Mouse (Mus musculus) heart, embryonic 14.5 days (tissue): ENCODE measurements around the gene S1pr2. TPM values are rescaled to one million over a fixed set of nuclear protein-coding genes. Genes with fewer than 3 reads are reported as not detected.

Experiments used
- ATAC-seq: fragments of 200-750 bp; cut with Nextera tagmentation; 2 replicates; pipeline ENCODE4 v1.8.0; 2017; ENCODE audit warnings: low read depth, moderate TSS enrichment; ENCODE audit not compliant: insufficient number of reproducible peaks, insufficient read depth, low FRiP score
- H3K27ac ChIP-seq, 2 experiments: fragments of 200-500 bp in 1 of 2; fragments of 300-500 bp in 1 of 2; sonication (generic) in 1 of 2; replicated peaks in 1 of 2; 2 replicates each; pipeline ENCODE4 v1.5.1; 2012 to 2014; ENCODE audit warnings: low read depth in 2 of 2, low read length in 2 of 2, control low read depth in 1 of 2, mild to moderate bottlenecking in 1 of 2, mixed read lengths in 1 of 2; ENCODE audit not compliant: control insufficient read depth in 1 of 2, insufficient read depth in 1 of 2
- H3K27me3 ChIP-seq: fragments of 300-500 bp; sonication (generic); 2 replicates; pipeline ENCODE4 v1.6.1; 2014; ENCODE audit warnings: mild to moderate bottlenecking, low read length, control low read depth; ENCODE audit not compliant: control insufficient read depth, insufficient read depth
- H3K36me3 ChIP-seq: fragments of 300-500 bp; sonication (generic); 2 replicates; pipeline ENCODE4 v1.6.1; 2014; ENCODE audit warnings: mild to moderate bottlenecking, control low read depth, low read length, mixed read lengths; ENCODE audit not compliant: control insufficient read depth, insufficient read depth
- H3K4me1 ChIP-seq, 2 experiments: fragments of 200-500 bp in 1 of 2; fragments of 300-500 bp in 1 of 2; sonication (generic) in 1 of 2; 2 replicates each; pipeline ENCODE4 v1.6.1; 2012 to 2014; ENCODE audit warnings: low read length in 2 of 2, control low read depth in 1 of 2, mixed read lengths in 1 of 2; ENCODE audit not compliant: control insufficient read depth in 2 of 2, insufficient read depth in 2 of 2
- H3K4me2 ChIP-seq: fragments of 300-500 bp; sonication (generic); 2 replicates; pipeline ENCODE4 v1.6.1; 2014; ENCODE audit warnings: mild to moderate bottlenecking, low read length
- H3K4me3 ChIP-seq, 2 experiments: fragments of 200-500 bp in 1 of 2; fragments of 300-500 bp in 1 of 2; sonication (generic) in 1 of 2; 2 replicates each; pipeline ENCODE4 v1.5.1; 2012 to 2014; ENCODE audit warnings: low read length in 2 of 2, mild to moderate bottlenecking in 2 of 2, control low read depth in 1 of 2, low read depth in 1 of 2, moderate library complexity in 1 of 2; ENCODE audit not compliant: control insufficient read depth in 1 of 2, insufficient read depth in 1 of 2
- H3K9ac ChIP-seq: fragments of 300-500 bp; sonication (generic); 2 replicates; pipeline ENCODE4 v1.6.1; 2014; ENCODE audit warnings: mild to moderate bottlenecking, low read length
- H3K9me3 ChIP-seq: fragments of 300-500 bp; sonication (generic); 2 replicates; pipeline ENCODE4 v1.6.1; 2016; ENCODE audit warnings: low read length, control low read depth; ENCODE audit not compliant: control insufficient read depth
- WGBS: fragments of 180-500 bp; shearing (Covaris S2); extraction: QIAGEN DNeasy Blood & Tissue Kit; methylation state at CpG from one replicate; pipeline ENCODE4 v1.1.7; 2014; 5-methylcytosine and 5-hydroxymethylcytosine counted together
- polyA plus RNA-seq: library from polyadenylated mRNA; unstranded; fragments of >200 nt; fragmentation: Nextera tagmentation; extraction: Ambion mirVana; gene quantifications from 2 replicates; pipeline ENCODE4 v1.2.1, GENCODE M21; 2014

The S1pr2 gene
- polyA plus RNA-seq, 1 experiment from 2014 or later: 21.5 TPM

DNA sequence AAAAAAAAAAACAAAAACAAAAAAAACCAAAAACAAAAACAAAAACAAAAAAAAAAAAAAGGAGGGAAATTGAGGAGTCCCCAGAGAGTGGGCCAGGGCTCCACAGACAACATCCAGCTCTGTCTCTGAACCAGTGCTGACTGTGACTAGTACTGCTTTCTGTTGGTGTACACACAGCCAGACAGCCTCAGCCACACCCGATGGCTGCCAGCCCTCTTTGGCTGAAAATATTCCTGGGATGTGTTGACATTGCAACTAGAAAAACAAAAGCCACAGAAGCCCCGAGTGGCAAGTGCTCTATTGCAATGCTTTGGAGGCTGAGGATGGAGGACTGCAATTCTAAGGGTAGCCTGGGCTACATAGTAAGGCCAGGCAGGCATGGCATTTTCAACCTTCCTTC is 33.8 kb upstream of the S1pr2 start:
- 61% methylated on average over 2 of the region's 2 CpGs for WGBS

GRCm38 (mm10) chr9:21008007-21008406 is 31.4 kb upstream of the S1pr2 start:
- H3K9me3 ChIP-seq: no peaks in the 10 kb centered on the region
- H3K9ac ChIP-seq: no peak overlapping the region
- peaks cover 3 to 6% of the 10 kb centered on the region in 2 experiments; a peak in 2 of 4 replicates for H3K4me1 ChIP-seq
- H3K36me3 ChIP-seq: peaks cover 49% of the 10 kb centered on the region
- no peak overlapping the region for H3K27ac ChIP-seq
- H3K4me2 ChIP-seq: no peak overlapping the region
- no peak for ATAC-seq
- H3K27me3 ChIP-seq: no peaks in the 10 kb centered on the region
- no peak overlapping the region for H3K4me3 ChIP-seq
- WGBS: 76% methylated on average over 7 of the region's 7 CpGs

More for the DNA sequence above, 33.8 kb upstream of the S1pr2 start:
- no peak overlapping the region for H3K4me3 ChIP-seq
- H3K4me2 ChIP-seq: no peak overlapping the region
- H3K9ac ChIP-seq: no peak overlapping the region
- H3K9me3 ChIP-seq: no peaks in the 10 kb centered on the region
- peaks cover 5 to 8% of the 10 kb centered on the region in 2 experiments; a peak in 3 of 4 replicates for H3K4me1 ChIP-seq
- no peak for ATAC-seq
- H3K27ac ChIP-seq: no peak overlapping the region
- peaks cover 37% of the 10 kb centered on the region for H3K36me3 ChIP-seq
- H3K27me3 ChIP-seq: peaks cover 14% of the 10 kb centered on the region; the same call in 1 of the 2 replicates

DNA sequence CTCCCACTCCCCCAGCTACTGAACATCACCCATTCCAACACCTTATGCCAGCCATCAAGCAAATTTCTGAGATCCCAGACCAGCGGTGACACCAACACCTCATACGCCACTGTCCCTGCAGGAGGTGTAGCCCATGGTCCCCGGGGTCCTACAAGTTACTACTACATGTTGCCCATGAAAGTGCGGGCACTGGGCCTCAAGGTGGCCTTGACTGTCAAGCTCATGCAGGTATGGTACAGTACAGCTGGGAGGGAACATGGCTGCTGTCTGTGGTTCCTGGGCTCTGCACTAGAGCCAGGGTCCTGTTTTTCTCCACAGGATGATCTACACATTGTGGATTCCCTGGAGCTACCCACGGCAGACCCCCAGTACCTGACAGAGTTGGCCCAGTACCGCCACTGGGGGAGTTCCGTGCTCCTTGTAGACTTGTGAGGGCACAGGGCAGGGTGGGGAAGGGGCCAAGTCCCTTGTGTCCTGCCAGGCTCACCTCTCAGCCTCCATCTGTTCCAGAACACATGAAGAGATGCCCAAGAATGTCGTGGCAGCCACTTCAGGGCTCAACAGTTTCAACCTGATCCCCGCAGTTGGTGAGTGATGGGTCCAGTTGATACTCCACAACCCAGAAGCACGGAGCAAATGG is 30.9 kb upstream of the S1pr2 start:
- Histone ChIP-seq H3K4me3 (no peak overlapping the region), H3K27ac (no peak overlapping the region), H3K9ac (no peak overlapping the region), H3K4me1 (peaks cover 3 to 6% of the 10 kb centered on the region in 2 experiments; a peak in 2 of 4 replicates), H3K4me2 (no peak overlapping the region), H3K9me3 (no peaks in the 10 kb centered on the region), H3K27me3 (no peaks in the 10 kb centered on the region), H3K36me3 (peaks cover 49% of the 10 kb centered on the region)
- WGBS: 92% methylated on average over 10 of the region's 10 CpGs
- ATAC-seq: no peak

- Histone ChIP-seq H3K9ac (peak within 1 kb of the TSS; percentile 90), H3K9me3 (no peaks in the 10 kb centered on the region), H3K4me3 (peak within 1 kb of the TSS; percentile 86 to 88), H3K27me3 (no peaks in the 10 kb centered on the region), H3K27ac (peak within 1 kb of the TSS; percentile 78 to 85), H3K36me3 (peaks cover 37% of the 10 kb centered on the region), H3K4me1 (peaks cover 3 to 6% of the 10 kb centered on the region in 2 experiments; a peak in 2 of 4 replicates), H3K4me2 (peak within 1 kb of the TSS; percentile 90)
- under 1% methylated on average over 72 of the region's 72 CpGs for WGBS
- peak; percentile 74 for ATAC-seq
These were observed 26.3 kb upstream of the S1pr2 start, which contains the start of gene Mrpl4 for GRCm38 (mm10) chr9:21002627-21003551. TSS of gene Mrpl4 (plus strand) at chr9:21002738.

DNA sequence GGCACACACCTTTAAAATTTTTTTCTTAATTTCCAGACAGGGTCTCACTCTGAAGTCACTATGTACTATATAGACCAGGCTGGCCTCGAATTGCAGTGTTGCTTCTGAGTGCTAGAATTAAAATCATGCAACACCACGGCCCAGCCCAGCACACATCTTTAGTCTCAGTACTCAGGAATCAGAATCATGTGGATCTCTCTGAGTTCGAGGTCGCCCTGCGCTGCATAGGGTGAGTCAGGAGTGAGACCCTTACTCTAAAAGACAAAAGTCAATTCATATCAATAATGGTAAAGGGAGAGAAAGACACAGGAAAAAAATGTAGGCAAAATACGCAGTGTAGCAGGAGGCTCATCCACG is 25.7 kb upstream of the S1pr2 start:
- H3K27ac ChIP-seq: peak overlapping the region; percentile 78 to 85
- H3K4me2 ChIP-seq: peak overlapping the region; percentile 90
- H3K9me3 ChIP-seq: no peaks in the 10 kb centered on the region
- H3K9ac ChIP-seq: peak overlapping the region; percentile 90
- 14% methylated on average over 7 of the region's 7 CpGs for WGBS
- peaks cover 3 to 6% of the 10 kb centered on the region in 2 experiments; a peak in 2 of 4 replicates for H3K4me1 ChIP-seq
- peak overlapping the region; percentile 86 to 88 for H3K4me3 ChIP-seq
- H3K36me3 ChIP-seq: peaks cover 31% of the 10 kb centered on the region
- H3K27me3 ChIP-seq: no peaks in the 10 kb centered on the region
- no peak for ATAC-seq

- Histone ChIP-seq H3K4me2 (no peak overlapping the region), H3K27ac (no peak overlapping the region), H3K4me3 (no peak overlapping the region), H3K9me3 (no peaks in the 10 kb centered on the region), H3K36me3 (peaks cover 26% of the 10 kb centered on the region), H3K9ac (peak overlapping the region; percentile 11; the same call in 1 of the 2 replicates), H3K27me3 (no peaks in the 10 kb centered on the region), H3K4me1 (peaks cover 3 to 6% of the 10 kb centered on the region in 2 experiments; a peak in 2 of 4 replicates)
- ATAC-seq: no peak
- 63% methylated on average over 6 of the region's 6 CpGs for WGBS
These were observed 25.1 kb upstream of the S1pr2 start for GRCm38 (mm10) chr9:21001651-21002200.

GRCm38 (mm10) chr9:21000811-21001210 is 24.2 kb upstream of the S1pr2 start:
- H3K4me3 ChIP-seq: no peak overlapping the region
- ATAC-seq: no peak
- no peaks in the 10 kb centered on the region for H3K27me3 ChIP-seq
- H3K9ac ChIP-seq: no peak overlapping the region
- no peak overlapping the region for H3K27ac ChIP-seq
- H3K36me3 ChIP-seq: peaks cover 16% of the 10 kb centered on the region
- H3K9me3 ChIP-seq: no peaks in the 10 kb centered on the region
- H3K4me1 ChIP-seq: peaks cover 3 to 6% of the 10 kb centered on the region in 2 experiments; a peak in 2 of 4 replicates
- no peak overlapping the region for H3K4me2 ChIP-seq
